Mouse (Mus musculus) myocyte (in vitro differentiated cells): ENCODE data around the gene Ripk4. TPM values are rescaled to one million over a fixed set of nuclear protein-coding genes. Genes with fewer than 3 reads are reported as not detected.

ENCODE experiments used
- H3K27me3 ChIP-seq: one replicate; pipeline ENCODE4 v1.6.1; 2011; ENCODE audit not compliant: control insufficient read depth, insufficient read depth, insufficient read length
- H3K36me3 ChIP-seq: one replicate; pipeline ENCODE4 v1.6.1; 2011; ENCODE audit not compliant: control insufficient read depth, insufficient read depth
- H3K4me2 ChIP-seq: one replicate; pipeline ENCODE4 v1.6.1; 2011; ENCODE audit warnings: low read depth, control low read depth
- H3K4me3 ChIP-seq: one replicate; pipeline ENCODE4 v1.5.1; 2011; ENCODE audit warnings: mild to moderate bottlenecking, control low read depth, moderate library complexity
- H3K79me2 ChIP-seq: one replicate; pipeline ENCODE4 v1.6.1; 2011; ENCODE audit not compliant: control insufficient read depth, insufficient read depth
- H3ac ChIP-seq: one replicate; pipeline ENCODE4 v1.6.1; 2011; ENCODE audit not compliant: control insufficient read depth, insufficient read length
- CEBPB ChIP-seq: IDR thresholded peaks from 2 replicates; pipeline ENCODE4 v1.6.1; 2011; ENCODE audit warnings: mild to moderate bottlenecking, moderate library complexity; ENCODE audit not compliant: poor library complexity, insufficient read depth, severe bottlenecking
- E2F4 ChIP-seq: IDR thresholded peaks from one replicate; pipeline ENCODE4 v1.6.1; 2011; ENCODE audit warnings: mild to moderate bottlenecking, control low read depth, moderate library complexity; ENCODE audit not compliant: insufficient read depth
- MAX ChIP-seq: IDR thresholded peaks from one replicate; pipeline ENCODE4 v1.6.1; 2011; ENCODE audit warnings: low read depth, mild to moderate bottlenecking, control low read depth
- MYOD1 ChIP-seq, 3 experiments: IDR thresholded peaks; one replicate each; pipeline ENCODE4 v1.6.1; 2011; ENCODE audit warnings: control low read depth in 2 of 3, low read depth in 2 of 3, mild to moderate bottlenecking in 2 of 3, moderate library complexity in 1 of 3; ENCODE audit not compliant: insufficient read length in 2 of 3, control insufficient read depth in 1 of 3
- MYOG ChIP-seq, 3 experiments: IDR thresholded peaks; one replicate each; pipeline ENCODE4 v1.6.1; 2011; ENCODE audit warnings: control low read depth in 2 of 3, low read depth in 2 of 3, mild to moderate bottlenecking in 2 of 3; ENCODE audit not compliant: insufficient read length in 2 of 3, control insufficient read depth in 1 of 3, insufficient read depth in 1 of 3
- POLR2A ChIP-seq: IDR thresholded peaks from one replicate; pipeline ENCODE4 v1.6.1; 2011; ENCODE audit warnings: low read depth, mild to moderate bottlenecking, control low read depth, moderate library complexity; ENCODE audit not compliant: insufficient read length
- POLR2AphosphoS2 ChIP-seq: IDR thresholded peaks from one replicate; pipeline ENCODE4 v1.6.1; 2011; ENCODE audit warnings: low read depth, control low read depth; ENCODE audit not compliant: insufficient read length
- REST ChIP-seq: IDR thresholded peaks from one replicate; pipeline ENCODE4 v1.6.1; 2011; ENCODE audit warnings: mild to moderate bottlenecking, control low read depth, moderate library complexity; ENCODE audit not compliant: insufficient read depth, insufficient read length
- SRF ChIP-seq: IDR thresholded peaks from one replicate; pipeline ENCODE4 v1.6.1; 2011; ENCODE audit warnings: low read depth; ENCODE audit not compliant: control insufficient read depth, insufficient read length
- TCF12 ChIP-seq: IDR thresholded peaks from one replicate; pipeline ENCODE4 v1.6.1; 2011; ENCODE audit warnings: mild to moderate bottlenecking, control low read depth; ENCODE audit not compliant: poor library complexity, insufficient read depth, severe bottlenecking
- TCF3 ChIP-seq: IDR thresholded peaks from one replicate; pipeline ENCODE4 v1.6.1; 2011; ENCODE audit warnings: low read depth, control low read depth; ENCODE audit not compliant: insufficient read length
- USF1 ChIP-seq: IDR thresholded peaks from one replicate; pipeline ENCODE4 v1.6.1; 2011; ENCODE audit warnings: low read depth, mild to moderate bottlenecking, control low read depth, moderate library complexity
- polyA plus RNA-seq: library from polyadenylated mRNA; unstranded; fragments of >200 nt; fragmentation: generic; extraction: Trizol; gene quantifications from one replicate; pipeline ENCODE4 v1.2.1, GENCODE M21; 2012; ENCODE audit warnings: missing spikeins

Gene Ripk4
- polyA plus RNA-seq, 1 experiment = not detected

DNA sequence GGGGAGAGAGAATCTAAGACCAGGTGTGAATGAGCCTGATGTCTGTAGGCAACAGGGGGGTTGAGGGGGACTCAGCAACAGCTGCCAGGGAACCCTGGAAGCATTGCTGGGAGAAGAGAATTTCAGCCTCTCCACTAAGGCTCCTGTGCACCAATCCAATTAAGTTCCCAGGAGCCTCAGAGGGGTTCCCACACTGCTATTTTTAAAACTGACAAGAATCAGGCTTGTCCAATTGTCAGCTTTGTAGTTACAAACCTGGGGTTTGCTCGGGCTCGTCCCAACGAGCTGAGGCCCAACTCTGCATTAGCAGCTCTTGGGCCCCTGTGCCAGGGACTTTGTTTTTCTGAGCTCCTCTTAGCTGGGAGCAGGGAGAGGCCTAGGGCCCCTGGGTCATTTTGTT is 3.9 kb downstream of the Ripk4 start:
- TF ChIP-seq TCF12 = no peak
- peak in 1 of 3 experiments; percentile 20 for TF ChIP-seq MYOD1 (IDR thresholded peaks at IDR 0.05; ENCODE audit: control insufficient read depth in 1 of 3, insufficient read length in 2 of 3, low read depth in 2 of 3)

DNA sequence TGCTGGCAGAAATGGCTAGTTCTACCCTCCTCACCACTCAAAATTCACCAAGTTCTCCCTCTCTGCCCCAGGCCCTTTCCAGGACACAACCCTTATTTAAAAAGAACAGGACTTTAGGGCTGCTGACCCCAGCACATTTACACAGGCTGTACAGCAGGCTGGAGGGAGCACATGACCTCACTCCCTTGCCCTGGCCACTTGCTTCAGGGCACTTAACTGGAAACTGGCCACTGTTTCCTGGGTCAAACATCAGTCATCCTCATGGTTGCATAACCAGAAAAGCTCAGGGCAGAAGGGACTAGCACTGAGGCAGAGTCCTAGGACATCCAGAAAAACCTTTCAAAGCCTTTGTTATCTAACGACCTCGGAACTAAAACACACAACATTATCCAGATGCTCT is 5.3 kb downstream of the Ripk4 start:
- Histone ChIP-seq H3ac (no peak overlapping the region), H3K36me3 (no peaks in the 10 kb centered on the region), H3K79me2 (no peaks in the 10 kb centered on the region), H3K4me2 (no peak overlapping the region), H3K27me3 (no peaks in the 10 kb centered on the region), H3K4me3 (no peak overlapping the region)
- TF ChIP-seq MAX (no peak), MYOG (IDR thresholded peaks at IDR 0.05; ENCODE audit: control insufficient read depth in 1 of 3, insufficient read depth in 1 of 3, insufficient read length in 2 of 3, low read depth in 2 of 3) (no peak), POLR2A (no peak)

More for the DNA sequence above, 3.9 kb downstream of the Ripk4 start:
- H3K4me2 ChIP-seq = no peak overlapping the region
- no peaks in the 10 kb centered on the region for H3K27me3 ChIP-seq
- no peak overlapping the region for H3K4me3 ChIP-seq
- no peak overlapping the region for H3ac ChIP-seq
- H3K36me3 ChIP-seq = no peaks in the 10 kb centered on the region
- no peaks in the 10 kb centered on the region for H3K79me2 ChIP-seq

DNA sequence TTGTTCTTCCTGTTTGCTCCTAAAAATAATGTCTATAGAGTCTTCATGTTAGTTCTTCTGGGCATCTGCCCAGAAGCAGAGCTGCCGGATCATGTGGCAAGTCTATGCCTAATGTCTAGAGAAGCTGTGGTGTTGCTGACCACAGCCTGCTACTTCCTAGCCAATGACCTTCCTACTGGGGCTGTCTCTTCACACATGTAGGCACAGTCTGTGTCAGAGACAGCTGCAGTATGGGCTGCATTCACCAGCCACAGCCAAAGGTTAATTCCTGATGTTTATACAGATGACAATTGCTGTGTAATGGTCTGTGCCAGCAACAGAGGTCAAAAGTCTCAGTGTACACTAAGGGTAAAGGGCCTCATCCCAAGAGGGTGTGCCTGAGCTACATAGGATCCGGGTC is 7.1 kb downstream of the Ripk4 start:
- H3K27me3 ChIP-seq = no peaks in the 10 kb centered on the region
- TF ChIP-seq USF1 (peak; percentile 48), TCF12 (peak; percentile 55), CEBPB (no peak), TCF3 (peak; percentile 13), MAX (no peak), POLR2AphosphoS2 (no peak), POLR2A (no peak), E2F4 (no peak), MYOG (IDR thresholded peaks at IDR 0.05; ENCODE audit: control insufficient read depth in 1 of 3, insufficient read depth in 1 of 3, insufficient read length in 2 of 3, low read depth in 2 of 3) (peak; percentile 25 to 81 (median 62)), MYOD1 (IDR thresholded peaks at IDR 0.05; ENCODE audit: control insufficient read depth in 1 of 3, insufficient read length in 2 of 3, low read depth in 2 of 3) (peak in 2 of 3 experiments; percentile 90 to 94), SRF (no peak)

DNA sequence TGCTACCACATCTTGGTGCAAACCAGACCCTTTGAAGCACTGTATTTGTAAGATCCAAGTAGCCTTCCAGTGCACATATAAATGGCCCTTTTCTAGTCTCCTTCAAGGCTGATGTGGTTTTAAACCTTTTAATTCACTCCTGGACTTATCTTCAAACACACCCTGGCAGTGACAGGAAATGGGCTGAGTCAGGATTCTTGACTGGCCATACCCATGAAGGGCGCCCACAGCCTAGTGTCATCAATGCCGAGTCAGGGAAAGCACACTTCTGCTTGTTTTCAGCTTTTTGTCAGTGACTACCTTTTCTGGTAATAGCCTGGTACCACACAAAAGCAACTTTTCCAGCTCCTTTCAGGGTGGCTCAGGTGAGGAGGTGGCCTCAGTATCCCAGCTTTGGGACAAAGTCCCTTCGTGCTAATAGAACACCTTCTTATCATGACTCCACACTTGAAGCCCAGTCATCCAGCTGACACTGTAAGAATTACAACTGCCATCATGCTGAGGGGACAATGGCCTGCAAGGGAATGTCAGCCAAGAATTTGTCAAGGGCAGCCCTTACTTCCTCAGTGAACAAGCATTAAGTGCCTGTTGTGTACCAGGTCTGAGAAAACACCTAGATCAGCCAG is 11.2 kb downstream of the Ripk4 start:
- H3K4me2 ChIP-seq = no peak overlapping the region
- no peak overlapping the region for H3ac ChIP-seq
- H3K79me2 ChIP-seq = no peaks in the 10 kb centered on the region
- H3K36me3 ChIP-seq = no peaks in the 10 kb centered on the region
- TF ChIP-seq REST = no peak
- no peak for TF ChIP-seq MYOD1 (IDR thresholded peaks at IDR 0.05; ENCODE audit: control insufficient read depth in 1 of 3, insufficient read length in 2 of 3, low read depth in 2 of 3)
- TF ChIP-seq SRF = no peak
- no peak for TF ChIP-seq TCF12
- TF ChIP-seq USF1 = no peak
- TF ChIP-seq MYOG (IDR thresholded peaks at IDR 0.05; ENCODE audit: control insufficient read depth in 1 of 3, insufficient read depth in 1 of 3, insufficient read length in 2 of 3, low read depth in 2 of 3) = no peak
- no peak for TF ChIP-seq E2F4
- TF ChIP-seq POLR2AphosphoS2 = no peak
- H3K27me3 ChIP-seq = no peaks in the 10 kb centered on the region
- H3K4me3 ChIP-seq = no peak overlapping the region

More for the DNA sequence above, 7.1 kb downstream of the Ripk4 start:
- no peaks in the 10 kb centered on the region for H3K36me3 ChIP-seq
- H3K4me3 ChIP-seq = no peak overlapping the region
- peak overlapping the region; percentile 25 for H3K4me2 ChIP-seq
- no peak overlapping the region for H3ac ChIP-seq
- no peaks in the 10 kb centered on the region for H3K79me2 ChIP-seq

DNA sequence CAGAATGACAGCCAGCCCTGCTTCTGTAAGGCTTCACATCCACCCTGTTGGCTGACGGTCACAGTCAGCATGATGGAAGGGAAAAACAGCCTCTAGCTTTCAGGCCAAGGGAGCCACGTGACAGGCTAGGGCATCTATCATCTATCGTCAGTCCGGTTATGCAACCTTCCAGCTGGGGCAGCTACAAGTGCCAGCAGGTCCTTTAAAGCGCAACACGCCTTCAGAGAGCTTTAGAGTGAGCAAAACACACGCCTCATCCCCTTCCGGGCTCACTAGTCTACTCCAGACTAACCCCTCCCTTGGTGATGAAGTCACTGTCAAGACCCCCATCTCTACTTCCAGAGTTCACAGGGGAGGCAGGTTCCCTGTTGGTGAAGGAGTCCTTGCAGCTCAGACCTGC is 11.7 kb downstream of the Ripk4 start:
- H3K79me2 ChIP-seq = no peaks in the 10 kb centered on the region

More for the DNA sequence above, 11.7 kb downstream of the Ripk4 start:
- Histone ChIP-seq H3K4me2 (no peak overlapping the region), H3ac (no peak overlapping the region), H3K27me3 (no peaks in the 10 kb centered on the region), H3K4me3 (no peak overlapping the region), H3K36me3 (no peaks in the 10 kb centered on the region)
- TF ChIP-seq E2F4 (no peak), TCF3 (no peak), CEBPB (no peak), SRF (no peak), MAX (no peak), USF1 (peak; percentile 68)
